Mouse (Mus musculus) embryonic fibroblast, embryonic 13.5 days (primary cell): Measurements from ENCODE around the gene Tiparp.

Experiments used
- CTCF ChIP-seq: IDR thresholded peaks from 2 replicates; pipeline ENCODE4 v1.5.1; 2011; ENCODE audit warnings: mild to moderate bottlenecking, control low read depth, low read length, moderate library complexity, borderline replicate concordance; ENCODE audit not compliant: insufficient read depth
- POLR2A ChIP-seq: IDR thresholded peaks from 2 replicates; pipeline ENCODE4 v1.6.1; 2011; ENCODE audit warnings: low read depth, mild to moderate bottlenecking, control low read depth, low read length, moderate library complexity

DNA sequence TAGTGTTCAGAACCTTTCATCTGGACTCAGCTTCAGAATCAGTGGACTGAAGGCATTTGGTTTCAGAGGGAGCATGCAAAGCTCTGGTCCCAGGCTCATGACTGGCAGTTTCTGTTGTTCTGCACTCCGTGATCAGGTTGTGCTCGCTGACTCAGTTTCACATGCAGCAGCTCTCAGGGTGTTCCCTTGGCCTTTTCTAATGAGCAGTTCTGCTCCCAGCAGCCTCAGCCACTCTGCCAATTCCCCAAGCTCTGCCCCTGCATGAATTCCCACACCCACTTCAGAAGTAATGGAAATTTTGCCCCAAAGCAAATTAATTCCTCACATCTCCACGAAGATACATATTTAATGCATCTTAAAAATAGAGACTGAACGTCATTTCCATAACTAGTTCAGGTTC is 30.5 kb downstream of the Tiparp start:
- TF ChIP-seq CTCF, result no peak
- no peak for TF ChIP-seq POLR2A
